9 mouse cellular contexts compared by ENCODE assay signal in genomic region chr17:31892750-31893149, GRCm38 (mm10). TPM values are rescaled to one million over a fixed set of nuclear protein-coding genes. Genes with fewer than 3 reads are reported as not detected.
DNase-seq lines count a peak whose midpoint lies in the region; ATAC-seq and TF ChIP-seq lines count a peak whose summit lies in the region.
"Had no signal": no experiment of that assay in that cellular context is flagged by ENCODE, and none has a peak within 500 bp of the region (broad histone marks: within the 10 kb centered on the region; RNA-seq: fewer than 3 reads in every experiment).

No protein-coding gene starts in this region.

- ATAC-seq in hindbrain, embryonic 13.5 days (ENCODE audit: low FRiP score): 0 out of 2 replicates have a peak, but pooled peaks have one; percentile 13
- ATAC-seq in erythroblast, adult 5-6 weeks (replicated peaks; ENCODE audit: low FRiP score, poor library complexity, severe bottlenecking): no peak

- peak overlapping the region; percentile 80 for H3K27ac ChIP-seq in gastrocnemius, adult 2 months
- H3K27ac ChIP-seq in hindbrain, embryonic 13.5 days: no peak overlapping the region

- peaks cover 16% of the 10 kb centered on the region for H3K4me1 ChIP-seq in hindbrain, embryonic 13.5 days (replicated peaks)

- no peaks in the 10 kb centered on the region for H3K27me3 ChIP-seq in hindbrain, embryonic 13.5 days

- intact Hi-C loops in gastrocnemius, adult 2 months (cut with DNase I): loop anchor here (5.0 kb wide), 1 partner anchor 35 kb away; the partner anchor contains the start of gene Sik1

- WGBS in hindbrain, embryonic 13.5 days: 23% methylated on average over 10 of the region's 10 CpGs

- H3K9me3 ChIP-seq in hindbrain, embryonic 13.5 days: no peaks in the 10 kb centered on the region
- H3K9me3 ChIP-seq: G1E had no signal

- TF ChIP-seq CTCF in gastrocnemius, adult 2 months (IDR thresholded peaks at IDR 0.05): no peak

- DNase-seq in retina, postnatal 1 day: peak; percentile 56
- no peak for DNase-seq in retina, embryonic 14.5 days (ENCODE audit: low spot score)
- peak; percentile 97 for DNase-seq in gastrocnemius, adult 2 months
- DNase-seq in layer of hippocampus, postnatal 10 days (ENCODE audit: low spot score in 2 of 2): peak; percentile 39 to 62
- peak; percentile 91 for DNase-seq in lung, postnatal 10 days
- DNase-seq in right cerebral cortex, postnatal 36 days (ENCODE audit: low spot score in 2 of 2): peak; percentile 50 to 68

- no peak overlapping the region for H3K4me3 ChIP-seq in gastrocnemius, adult 2 months
- H3K4me3 ChIP-seq in hindbrain, embryonic 13.5 days: no peak overlapping the region

- H3K36me3 ChIP-seq in hindbrain, embryonic 13.5 days: no peaks in the 10 kb centered on the region
- H3K36me3 ChIP-seq: G1E had no signal

- H3K9ac ChIP-seq in hindbrain, embryonic 13.5 days: no peak overlapping the region

- H3K4me2 ChIP-seq in hindbrain, embryonic 13.5 days: no peak overlapping the region

RNA-seq across cellular contexts. Expression of gene Sik1, which starts 37.1 kb away (rescaled TPM):
- 10 to 100 TPM; 13.4 to 58.6 TPM for total RNA-seq in gastrocnemius, adult 2 months (2021)
- 20.1 and 23.4 TPM in 2 replicates for polyA plus RNA-seq in hindbrain, embryonic 13.5 days (2015; fragmentation: Nextera tagmentation; extraction: Ambion mirVana)
- total RNA-seq in layer of hippocampus, postnatal 10 days (2021): 10 to 100 TPM; 21.7 to 22.2 TPM
- 1.5 and 4.2 TPM in 2 replicates for total RNA-seq in erythroblast, adult 5-6 weeks (2015; ENCODE audit: low replicate concordance)
- 2.8 and 3.5 TPM in 2 replicates for total RNA-seq in erythroblast, adult 5-6 weeks (2017; ENCODE audit: low replicate concordance)
